Mouse (Mus musculus) ES-Bruce4 (cell line): Measurements from ENCODE around the gene A530016L24Rik. TPM values are rescaled to one million over a fixed set of nuclear protein-coding genes. Genes with fewer than 3 reads are reported as not detected.

ENCODE experiments used
- H3K27ac ChIP-seq: 2 replicates; pipeline ENCODE4 v1.5.1; 2012; ENCODE audit warnings: low read length, inconsistent platforms; ENCODE audit not compliant: insufficient read depth
- H3K27me3 ChIP-seq: 2 replicates; pipeline ENCODE4 v1.6.1; 2012; ENCODE audit warnings: mild to moderate bottlenecking, low read length, inconsistent platforms; ENCODE audit not compliant: control insufficient read depth, poor library complexity, insufficient read depth, severe bottlenecking
- H3K36me3 ChIP-seq: 2 replicates; pipeline ENCODE4 v1.6.1; 2012; ENCODE audit warnings: inconsistent platforms, mild to moderate bottlenecking, low read length, moderate library complexity; ENCODE audit not compliant: control insufficient read depth, poor library complexity, insufficient read depth, severe bottlenecking
- H3K4me1 ChIP-seq: one replicate; pipeline ENCODE4 v1.8.1; 2011; ENCODE audit warnings: low read length; ENCODE audit not compliant: control insufficient read depth, insufficient read depth
- H3K4me3 ChIP-seq: 2 replicates; pipeline ENCODE4 v1.5.1; 2011; ENCODE audit warnings: low read depth, mild to moderate bottlenecking, low read length
- H3K9ac ChIP-seq: 2 replicates; pipeline ENCODE4 v1.6.1; 2012; ENCODE audit warnings: low read depth, mild to moderate bottlenecking, inconsistent platforms; ENCODE audit not compliant: poor library complexity, severe bottlenecking
- H3K9me3 ChIP-seq: replicated peaks from 2 replicates; pipeline ENCODE4 v1.6.1; 2012; ENCODE audit warnings: mild to moderate bottlenecking, low read length, inconsistent platforms; ENCODE audit not compliant: control insufficient read depth, poor library complexity, insufficient read depth, severe bottlenecking
- CTCF ChIP-seq: IDR thresholded peaks from one replicate; pipeline ENCODE4 v1.8.1; 2011; ENCODE audit warnings: low read depth, low read length
- EP300 ChIP-seq: IDR thresholded peaks from 2 replicates; pipeline ENCODE4 v1.6.1; 2011; ENCODE audit warnings: low read depth, low read length; ENCODE audit not compliant: insufficient read depth
- POLR2A ChIP-seq: IDR thresholded peaks from one replicate; pipeline ENCODE4 v1.8.1; 2011; ENCODE audit warnings: low read length; ENCODE audit not compliant: insufficient read depth
- polyA plus RNA-seq: library from polyadenylated mRNA; stranded (reverse); fragments of >200 nt; gene quantifications from 2 replicates; pipeline ENCODE4 v1.2.4, GENCODE M21; 2011; ENCODE audit warnings: low read depth; ENCODE audit not compliant: missing spikeins, insufficient read depth, insufficient read length

The A530016L24Rik gene
- polyA plus RNA-seq, 1 experiment = not detected

DNA sequence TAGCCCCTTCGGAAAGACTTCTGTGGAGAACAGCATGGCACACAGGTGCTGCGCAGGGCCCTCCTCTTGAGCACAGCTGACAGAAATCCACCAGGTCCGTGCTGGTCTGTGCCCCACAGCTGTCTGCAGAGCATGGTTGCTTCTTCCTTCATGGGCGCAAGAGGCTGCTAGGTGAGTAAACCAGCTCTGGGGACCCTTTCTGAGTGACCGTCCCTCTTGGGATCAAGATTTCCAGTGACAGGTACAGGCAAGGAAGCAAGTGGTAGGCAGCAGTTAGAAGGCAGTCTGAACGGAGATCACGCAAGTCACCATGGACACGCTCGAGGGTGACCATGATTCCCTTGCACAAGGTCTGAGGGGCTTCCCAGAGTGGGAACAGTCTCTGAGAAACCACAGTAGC, 287 bp downstream of the A530016L24Rik start:
- H3K9me3 ChIP-seq = no peaks in the 10 kb centered on the region
- H3K4me1 ChIP-seq = no peaks in the 10 kb centered on the region
- no peak overlapping the region for H3K27ac ChIP-seq
- TF ChIP-seq POLR2A (no peak), EP300 (no peak), CTCF (no peak)
- H3K27me3 ChIP-seq = no peaks in the 10 kb centered on the region
- H3K4me3 ChIP-seq = no peak overlapping the region
- H3K36me3 ChIP-seq = no peaks in the 10 kb centered on the region
- H3K9ac ChIP-seq = no peak overlapping the region

DNA sequence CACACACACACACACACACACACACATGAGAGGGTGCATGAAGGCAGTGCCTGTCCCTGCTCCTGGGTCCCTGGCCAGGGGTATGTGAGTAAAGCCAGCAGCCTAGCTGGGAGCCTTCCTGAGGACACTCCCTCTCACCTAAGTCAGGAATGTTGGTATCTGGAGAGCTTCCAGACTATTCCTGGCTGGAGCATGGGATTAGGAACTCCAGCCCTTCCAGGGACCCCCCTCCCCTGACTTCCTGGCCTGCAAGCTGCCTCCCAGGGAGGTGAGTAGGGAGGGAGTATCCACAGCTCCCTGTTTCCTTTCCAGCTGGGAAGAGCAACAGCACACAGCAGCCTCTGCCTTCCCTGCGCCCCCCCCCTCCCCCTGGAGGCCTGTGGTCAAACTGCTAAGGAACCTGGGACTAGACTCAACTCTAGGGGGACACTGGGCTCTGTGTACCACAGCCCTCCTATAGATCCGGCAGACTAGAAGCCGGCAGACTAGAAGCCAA, 1.2 kb downstream of the A530016L24Rik start:
- Histone ChIP-seq H3K9ac (no peak overlapping the region), H3K4me3 (no peak overlapping the region), H3K27ac (no peak overlapping the region)

DNA sequence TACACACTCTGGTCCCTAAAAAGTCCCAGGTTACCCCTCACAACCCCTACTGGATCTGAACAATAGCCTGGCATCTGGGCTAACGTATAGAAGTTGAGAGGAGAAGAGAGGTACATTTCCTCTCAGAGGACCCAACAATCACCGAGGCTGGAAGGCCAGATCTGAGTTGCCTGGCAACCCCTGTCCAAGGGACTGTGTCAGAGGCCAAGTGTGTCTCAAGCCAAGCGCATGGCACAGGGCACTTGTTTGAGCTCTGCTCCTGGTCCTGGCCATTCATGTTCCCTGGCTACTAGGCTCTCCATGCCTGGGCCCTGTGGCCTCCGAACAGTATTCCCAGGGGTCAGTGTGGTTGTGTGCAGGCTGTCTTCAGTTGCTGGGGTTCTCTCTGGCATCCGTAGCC, 6.9 kb downstream of the A530016L24Rik start:
- TF ChIP-seq EP300 (no peak), CTCF (no peak), POLR2A (no peak)
- Histone ChIP-seq H3K9ac (no peak overlapping the region), H3K27ac (no peak overlapping the region), H3K36me3 (no peaks in the 10 kb centered on the region), H3K9me3 (no peaks in the 10 kb centered on the region), H3K4me3 (no peak overlapping the region), H3K4me1 (no peaks in the 10 kb centered on the region), H3K27me3 (no peaks in the 10 kb centered on the region)

More for the DNA sequence above, 1.2 kb downstream of the A530016L24Rik start:
- Histone ChIP-seq H3K4me1 (no peaks in the 10 kb centered on the region), H3K36me3 (no peaks in the 10 kb centered on the region), H3K27me3 (no peaks in the 10 kb centered on the region), H3K9me3 (no peaks in the 10 kb centered on the region)
- no peak for TF ChIP-seq CTCF
- TF ChIP-seq POLR2A = no peak
- no peak for TF ChIP-seq EP300

DNA sequence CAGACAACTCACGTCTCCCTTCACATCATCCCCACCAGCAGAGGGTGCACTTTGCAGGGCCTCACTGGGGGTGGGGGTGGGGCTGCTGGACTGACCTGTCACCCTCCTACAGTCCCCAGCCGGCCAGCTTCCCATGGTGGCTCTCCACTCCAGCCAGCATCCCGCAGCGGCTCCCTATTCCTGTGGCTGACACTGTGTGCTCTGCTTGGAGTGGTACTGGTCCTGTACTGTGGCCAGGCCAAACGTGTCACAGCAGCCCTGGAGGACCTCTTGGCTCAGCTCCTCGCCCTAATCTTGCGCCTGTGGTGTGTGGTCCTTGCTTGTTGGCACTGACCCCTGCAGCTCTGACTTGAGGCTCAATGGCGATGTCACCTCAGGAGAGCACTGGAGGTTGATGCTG, 8.5 kb downstream of the A530016L24Rik start:
- TF ChIP-seq EP300 (no peak), POLR2A (no peak), CTCF (no peak)
- no peak overlapping the region for H3K27ac ChIP-seq
- no peak overlapping the region for H3K4me3 ChIP-seq
- H3K27me3 ChIP-seq = no peaks in the 10 kb centered on the region
- H3K4me1 ChIP-seq = no peaks in the 10 kb centered on the region
- H3K9me3 ChIP-seq = no peaks in the 10 kb centered on the region
- no peak overlapping the region for H3K9ac ChIP-seq
- H3K36me3 ChIP-seq = no peaks in the 10 kb centered on the region

DNA sequence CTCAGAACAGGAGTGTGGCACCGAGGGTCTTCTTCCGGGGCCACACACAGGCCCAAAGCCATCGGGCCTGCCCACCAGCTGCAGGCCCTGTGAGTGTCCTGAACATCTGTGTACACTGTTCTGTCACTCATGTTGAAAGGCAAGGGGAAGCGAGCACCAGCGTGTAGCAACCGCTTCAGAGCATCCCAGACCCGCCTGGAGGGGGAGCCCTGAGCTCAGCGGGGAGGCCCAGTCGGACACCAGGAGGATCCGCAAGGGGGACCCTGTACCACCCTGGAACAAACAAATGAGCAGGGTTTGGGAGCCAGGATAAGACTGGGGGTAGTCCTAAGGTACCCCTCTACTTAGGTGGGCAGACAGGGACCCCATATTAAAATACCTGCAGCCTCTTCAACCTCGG, 9.4 kb downstream of the A530016L24Rik start:
- H3K4me1 ChIP-seq = no peaks in the 10 kb centered on the region
- no peak overlapping the region for H3K9ac ChIP-seq
- no peaks in the 10 kb centered on the region for H3K36me3 ChIP-seq
- no peak overlapping the region for H3K27ac ChIP-seq
- no peaks in the 10 kb centered on the region for H3K9me3 ChIP-seq
- TF ChIP-seq POLR2A (no peak), CTCF (peak; percentile 48)
- H3K4me3 ChIP-seq = no peak overlapping the region
- H3K27me3 ChIP-seq = no peaks in the 10 kb centered on the region

DNA sequence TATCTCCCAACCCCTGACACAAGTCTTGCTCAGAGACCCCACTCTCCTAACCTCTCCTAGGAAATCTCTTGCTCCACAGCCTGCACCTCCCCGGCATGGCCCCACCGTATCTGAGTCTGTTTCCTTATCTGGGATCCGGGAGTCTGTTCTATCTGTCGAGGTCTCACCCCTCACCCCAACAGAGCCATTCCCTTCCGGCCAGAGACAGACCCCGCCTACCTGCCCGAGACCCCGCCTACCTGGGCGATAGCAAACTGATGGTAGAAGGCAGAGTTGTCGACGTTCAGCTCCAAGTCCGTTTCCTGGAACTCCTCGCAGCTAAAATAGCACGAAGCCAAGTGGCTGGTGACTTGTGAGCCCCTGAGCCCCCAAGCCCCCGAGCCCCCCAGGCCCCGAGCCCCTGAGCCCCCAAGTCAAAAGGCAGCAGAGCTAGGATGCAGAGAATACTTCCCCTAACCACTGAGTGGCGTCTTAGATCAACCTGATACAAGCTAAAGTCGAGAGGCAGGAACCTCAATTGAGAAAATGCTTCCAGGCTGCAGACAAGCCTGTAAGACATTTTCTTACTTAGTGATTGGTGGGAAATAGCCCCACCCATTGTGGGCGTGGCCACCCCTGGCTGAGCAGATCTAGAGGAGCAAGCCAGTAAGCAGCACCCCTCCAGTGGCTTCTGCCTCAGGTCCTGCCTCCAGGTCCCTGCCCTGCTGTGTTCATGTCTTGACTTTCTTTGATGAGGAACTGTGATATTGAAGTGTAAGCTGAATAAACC, 13.9 kb downstream of the A530016L24Rik start:
- Histone ChIP-seq H3K36me3 (no peaks in the 10 kb centered on the region), H3K27ac (no peak overlapping the region), H3K9me3 (no peaks in the 10 kb centered on the region), H3K4me1 (no peaks in the 10 kb centered on the region), H3K27me3 (no peaks in the 10 kb centered on the region), H3K4me3 (no peak overlapping the region), H3K9ac (no peak overlapping the region)
- TF ChIP-seq CTCF (no peak), EP300 (no peak), POLR2A (no peak)
